Mouse (Mus musculus) myocyte (in vitro differentiated cells): ENCODE results near the gene Gnaq. TPM values are rescaled to one million over a fixed set of nuclear protein-coding genes. Genes with fewer than 3 reads are reported as not detected.

ENCODE experiments used
- H3K27me3 ChIP-seq: one replicate; pipeline ENCODE4 v1.6.1; 2011; ENCODE audit not compliant: control insufficient read depth, insufficient read depth, insufficient read length
- H3K36me3 ChIP-seq: one replicate; pipeline ENCODE4 v1.6.1; 2011; ENCODE audit not compliant: control insufficient read depth, insufficient read depth
- H3K4me2 ChIP-seq: one replicate; pipeline ENCODE4 v1.6.1; 2011; ENCODE audit warnings: low read depth, control low read depth
- H3K4me3 ChIP-seq: one replicate; pipeline ENCODE4 v1.5.1; 2011; ENCODE audit warnings: mild to moderate bottlenecking, control low read depth, moderate library complexity
- H3K79me2 ChIP-seq: one replicate; pipeline ENCODE4 v1.6.1; 2011; ENCODE audit not compliant: control insufficient read depth, insufficient read depth
- H3ac ChIP-seq: one replicate; pipeline ENCODE4 v1.6.1; 2011; ENCODE audit not compliant: control insufficient read depth, insufficient read length
- CEBPB ChIP-seq: IDR thresholded peaks from 2 replicates; pipeline ENCODE4 v1.6.1; 2011; ENCODE audit warnings: mild to moderate bottlenecking, moderate library complexity; ENCODE audit not compliant: poor library complexity, insufficient read depth, severe bottlenecking
- E2F4 ChIP-seq: IDR thresholded peaks from one replicate; pipeline ENCODE4 v1.6.1; 2011; ENCODE audit warnings: mild to moderate bottlenecking, control low read depth, moderate library complexity; ENCODE audit not compliant: insufficient read depth
- MAX ChIP-seq: IDR thresholded peaks from one replicate; pipeline ENCODE4 v1.6.1; 2011; ENCODE audit warnings: low read depth, mild to moderate bottlenecking, control low read depth
- MYOD1 ChIP-seq, 3 experiments: IDR thresholded peaks; one replicate each; pipeline ENCODE4 v1.6.1; 2011; ENCODE audit warnings: control low read depth in 2 of 3, low read depth in 2 of 3, mild to moderate bottlenecking in 2 of 3, moderate library complexity in 1 of 3; ENCODE audit not compliant: insufficient read length in 2 of 3, control insufficient read depth in 1 of 3
- MYOG ChIP-seq, 3 experiments: IDR thresholded peaks; one replicate each; pipeline ENCODE4 v1.6.1; 2011; ENCODE audit warnings: control low read depth in 2 of 3, low read depth in 2 of 3, mild to moderate bottlenecking in 2 of 3; ENCODE audit not compliant: insufficient read length in 2 of 3, control insufficient read depth in 1 of 3, insufficient read depth in 1 of 3
- POLR2A ChIP-seq: IDR thresholded peaks from one replicate; pipeline ENCODE4 v1.6.1; 2011; ENCODE audit warnings: low read depth, mild to moderate bottlenecking, control low read depth, moderate library complexity; ENCODE audit not compliant: insufficient read length
- POLR2AphosphoS2 ChIP-seq: IDR thresholded peaks from one replicate; pipeline ENCODE4 v1.6.1; 2011; ENCODE audit warnings: low read depth, control low read depth; ENCODE audit not compliant: insufficient read length
- REST ChIP-seq: IDR thresholded peaks from one replicate; pipeline ENCODE4 v1.6.1; 2011; ENCODE audit warnings: mild to moderate bottlenecking, control low read depth, moderate library complexity; ENCODE audit not compliant: insufficient read depth, insufficient read length
- SRF ChIP-seq: IDR thresholded peaks from one replicate; pipeline ENCODE4 v1.6.1; 2011; ENCODE audit warnings: low read depth; ENCODE audit not compliant: control insufficient read depth, insufficient read length
- TCF12 ChIP-seq: IDR thresholded peaks from one replicate; pipeline ENCODE4 v1.6.1; 2011; ENCODE audit warnings: mild to moderate bottlenecking, control low read depth; ENCODE audit not compliant: poor library complexity, insufficient read depth, severe bottlenecking
- TCF3 ChIP-seq: IDR thresholded peaks from one replicate; pipeline ENCODE4 v1.6.1; 2011; ENCODE audit warnings: low read depth, control low read depth; ENCODE audit not compliant: insufficient read length
- USF1 ChIP-seq: IDR thresholded peaks from one replicate; pipeline ENCODE4 v1.6.1; 2011; ENCODE audit warnings: low read depth, mild to moderate bottlenecking, control low read depth, moderate library complexity
- polyA plus RNA-seq: library from polyadenylated mRNA; unstranded; fragments of >200 nt; fragmentation: generic; extraction: Trizol; gene quantifications from one replicate; pipeline ENCODE4 v1.2.1, GENCODE M21; 2012; ENCODE audit warnings: missing spikeins

Gene Gnaq
- polyA plus RNA-seq, 1 experiment, result 8.3 TPM

DNA sequence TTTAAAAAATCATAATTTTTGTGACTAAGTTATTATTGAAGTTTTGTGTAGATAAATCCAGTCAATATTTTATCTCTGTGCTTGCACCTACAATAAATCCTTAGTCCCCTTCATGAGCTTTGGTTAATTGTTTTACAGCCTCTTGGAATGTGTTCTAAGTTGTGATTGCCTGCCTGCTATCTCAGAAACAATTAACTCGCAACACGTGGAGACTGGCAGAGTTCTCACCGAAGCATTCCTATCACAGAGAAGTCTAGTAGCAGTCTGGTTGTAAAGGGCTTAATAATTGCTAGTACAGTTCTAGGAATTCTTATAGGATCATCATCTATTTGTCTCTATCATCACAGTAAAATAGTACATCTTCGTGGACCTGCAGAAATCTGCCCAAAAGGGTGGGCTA, 243.2 kb downstream of the Gnaq start:
- H3K27me3 ChIP-seq, result no peaks in the 10 kb centered on the region
- no peak overlapping the region for H3ac ChIP-seq
- TF ChIP-seq CEBPB, result no peak
- TF ChIP-seq POLR2AphosphoS2, result no peak
- no peak for TF ChIP-seq REST
- no peak for TF ChIP-seq TCF3
- TF ChIP-seq MYOD1 (IDR thresholded peaks at IDR 0.05; ENCODE audit: control insufficient read depth in 1 of 3, insufficient read length in 2 of 3, low read depth in 2 of 3), result no peak
- no peak for TF ChIP-seq MAX
- no peak for TF ChIP-seq SRF
- no peak for TF ChIP-seq TCF12
- no peak for TF ChIP-seq USF1
- TF ChIP-seq MYOG (IDR thresholded peaks at IDR 0.05; ENCODE audit: control insufficient read depth in 1 of 3, insufficient read depth in 1 of 3, insufficient read length in 2 of 3, low read depth in 2 of 3), result no peak
- TF ChIP-seq E2F4, result no peak
- H3K4me3 ChIP-seq, result no peak overlapping the region
- H3K79me2 ChIP-seq, result no peaks in the 10 kb centered on the region
- no peak overlapping the region for H3K4me2 ChIP-seq
- H3K36me3 ChIP-seq, result no peaks in the 10 kb centered on the region

DNA sequence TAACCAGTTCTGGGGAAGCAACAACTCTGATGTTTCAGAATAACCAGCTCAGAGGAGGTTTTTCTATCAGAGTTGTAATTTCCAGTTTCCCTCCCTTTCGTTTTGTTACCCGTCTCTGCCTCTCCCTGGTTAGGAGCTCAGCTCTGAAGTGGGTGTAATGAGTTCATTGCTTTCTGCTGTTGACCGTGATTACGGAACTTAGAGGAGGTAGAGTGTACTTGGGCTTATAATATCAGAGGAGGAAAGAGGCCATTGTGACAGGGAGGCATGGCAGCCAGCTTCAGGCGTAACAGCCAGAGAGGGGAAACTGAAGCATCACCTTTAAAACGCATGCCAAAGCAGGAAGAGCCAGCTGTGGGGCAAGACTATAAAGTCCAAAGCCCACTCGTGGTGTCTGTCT, 245.9 kb downstream of the Gnaq start:
- no peak for TF ChIP-seq MAX
- no peak for TF ChIP-seq POLR2A
- no peak for TF ChIP-seq TCF3
- no peak for TF ChIP-seq SRF
- TF ChIP-seq POLR2AphosphoS2, result no peak
- no peak for TF ChIP-seq MYOG (IDR thresholded peaks at IDR 0.05; ENCODE audit: control insufficient read depth in 1 of 3, insufficient read depth in 1 of 3, insufficient read length in 2 of 3, low read depth in 2 of 3)
- TF ChIP-seq CEBPB, result no peak
- TF ChIP-seq USF1, result no peak
- no peak for TF ChIP-seq TCF12
- TF ChIP-seq MYOD1 (IDR thresholded peaks at IDR 0.05; ENCODE audit: control insufficient read depth in 1 of 3, insufficient read length in 2 of 3, low read depth in 2 of 3), result no peak
- TF ChIP-seq E2F4, result no peak
- TF ChIP-seq REST, result no peak

DNA sequence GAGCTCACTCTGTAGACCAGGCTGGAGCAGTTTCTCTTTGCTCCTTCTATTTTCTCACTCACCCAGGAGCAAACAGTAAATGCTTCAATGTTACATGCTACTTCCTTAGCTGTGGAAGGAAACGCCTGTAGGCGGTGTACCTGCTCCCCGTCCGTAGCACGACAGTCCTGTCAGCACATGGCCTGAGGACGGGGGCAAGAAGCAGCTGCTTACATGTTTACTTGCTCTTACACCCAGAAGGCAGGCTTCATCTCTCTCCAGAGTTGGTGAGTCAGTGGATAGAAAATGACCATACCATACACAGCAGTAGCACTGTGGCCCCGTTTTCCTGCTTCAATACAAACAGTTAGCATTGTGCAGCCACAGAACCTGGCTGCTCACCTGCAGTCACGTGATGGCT, 247.1 kb downstream of the Gnaq start:
- Histone ChIP-seq H3K79me2 (no peaks in the 10 kb centered on the region), H3ac (no peak overlapping the region), H3K4me2 (no peak overlapping the region), H3K36me3 (peaks cover 13% of the 10 kb centered on the region), H3K4me3 (no peak overlapping the region), H3K27me3 (no peaks in the 10 kb centered on the region)
- TF ChIP-seq SRF, result no peak
- TF ChIP-seq POLR2A, result no peak
- no peak for TF ChIP-seq E2F4
- TF ChIP-seq MAX, result no peak
- no peak for TF ChIP-seq USF1
- TF ChIP-seq TCF3, result no peak
- TF ChIP-seq CEBPB, result no peak
- TF ChIP-seq TCF12, result no peak
- TF ChIP-seq MYOD1 (IDR thresholded peaks at IDR 0.05; ENCODE audit: control insufficient read depth in 1 of 3, insufficient read length in 2 of 3, low read depth in 2 of 3), result no peak
- no peak for TF ChIP-seq MYOG (IDR thresholded peaks at IDR 0.05; ENCODE audit: control insufficient read depth in 1 of 3, insufficient read depth in 1 of 3, insufficient read length in 2 of 3, low read depth in 2 of 3)
- TF ChIP-seq REST, result no peak
- TF ChIP-seq POLR2AphosphoS2, result no peak

More for the DNA sequence above, 245.9 kb downstream of the Gnaq start:
- no peak overlapping the region for H3K4me3 ChIP-seq
- no peaks in the 10 kb centered on the region for H3K79me2 ChIP-seq
- no peak overlapping the region for H3ac ChIP-seq
- H3K4me2 ChIP-seq, result no peak overlapping the region
- H3K36me3 ChIP-seq, result peaks cover 2% of the 10 kb centered on the region
- no peaks in the 10 kb centered on the region for H3K27me3 ChIP-seq

DNA sequence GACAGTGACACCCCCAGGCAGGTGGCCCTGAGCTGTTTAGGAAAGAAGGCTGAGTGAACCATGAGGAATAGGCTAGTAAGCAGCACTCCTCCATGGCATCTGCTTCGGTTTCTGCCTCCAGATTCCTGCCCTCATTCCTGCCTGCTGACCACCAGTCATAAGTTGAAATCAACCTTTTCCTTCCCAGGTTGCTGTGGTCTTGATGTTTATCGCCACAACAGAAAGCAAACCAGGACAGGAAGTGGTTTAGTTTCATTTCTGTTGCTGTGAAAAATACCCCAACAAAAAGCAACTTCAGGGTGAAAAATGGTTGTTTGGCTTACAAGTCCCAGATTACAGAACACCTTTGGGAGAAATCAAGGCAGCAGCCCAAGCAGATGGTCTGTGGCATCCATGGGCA, 249.8 kb downstream of the Gnaq start:
- Histone ChIP-seq H3K4me2 (no peak overlapping the region), H3K4me3 (no peak overlapping the region), H3K36me3 (peaks cover 19% of the 10 kb centered on the region), H3K27me3 (no peaks in the 10 kb centered on the region), H3ac (no peak overlapping the region), H3K79me2 (no peaks in the 10 kb centered on the region)
- TF ChIP-seq CEBPB, result no peak
- TF ChIP-seq TCF12, result no peak
- TF ChIP-seq REST, result no peak
- TF ChIP-seq MAX, result no peak
- no peak for TF ChIP-seq SRF
- no peak for TF ChIP-seq TCF3
- TF ChIP-seq MYOG (IDR thresholded peaks at IDR 0.05; ENCODE audit: control insufficient read depth in 1 of 3, insufficient read depth in 1 of 3, insufficient read length in 2 of 3, low read depth in 2 of 3), result no peak

DNA sequence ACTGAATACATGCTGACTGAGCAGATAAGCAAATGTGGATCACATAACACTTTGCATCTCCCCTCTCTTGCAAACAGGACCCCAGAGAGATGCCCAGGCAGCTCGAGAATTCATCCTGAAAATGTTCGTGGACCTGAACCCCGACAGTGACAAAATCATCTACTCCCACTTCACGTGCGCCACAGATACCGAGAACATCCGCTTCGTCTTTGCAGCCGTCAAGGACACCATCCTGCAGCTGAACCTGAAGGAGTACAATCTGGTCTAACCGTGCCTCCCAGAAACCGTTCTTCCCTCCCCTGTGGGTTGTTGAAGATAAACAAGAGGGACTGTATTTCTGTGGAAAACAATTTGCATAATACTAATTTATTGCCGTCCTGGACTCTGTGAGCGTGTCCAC, 250.5 kb downstream of the Gnaq start:
- no peaks in the 10 kb centered on the region for H3K27me3 ChIP-seq
- H3K36me3 ChIP-seq, result peaks cover 19% of the 10 kb centered on the region
- TF ChIP-seq POLR2A (no peak), SRF (no peak), CEBPB (no peak), MAX (no peak), POLR2AphosphoS2 (no peak), REST (no peak), MYOG (IDR thresholded peaks at IDR 0.05; ENCODE audit: control insufficient read depth in 1 of 3, insufficient read depth in 1 of 3, insufficient read length in 2 of 3, low read depth in 2 of 3) (no peak), TCF3 (no peak), MYOD1 (IDR thresholded peaks at IDR 0.05; ENCODE audit: control insufficient read depth in 1 of 3, insufficient read length in 2 of 3, low read depth in 2 of 3) (no peak), USF1 (no peak), TCF12 (no peak), E2F4 (no peak)
- H3ac ChIP-seq, result no peak overlapping the region
- no peak overlapping the region for H3K4me2 ChIP-seq
- no peaks in the 10 kb centered on the region for H3K79me2 ChIP-seq
- H3K4me3 ChIP-seq, result no peak overlapping the region
